Mouse (Mus musculus): ENCODE results near the gene Rraga. TPM values are rescaled to one million over a fixed set of nuclear protein-coding genes. Genes with fewer than 3 reads are reported as not detected.

Rraga gene
- 10 to 100 TPM; 63.7 to 65.3 TPM for total RNA-seq (2023)

DNA sequence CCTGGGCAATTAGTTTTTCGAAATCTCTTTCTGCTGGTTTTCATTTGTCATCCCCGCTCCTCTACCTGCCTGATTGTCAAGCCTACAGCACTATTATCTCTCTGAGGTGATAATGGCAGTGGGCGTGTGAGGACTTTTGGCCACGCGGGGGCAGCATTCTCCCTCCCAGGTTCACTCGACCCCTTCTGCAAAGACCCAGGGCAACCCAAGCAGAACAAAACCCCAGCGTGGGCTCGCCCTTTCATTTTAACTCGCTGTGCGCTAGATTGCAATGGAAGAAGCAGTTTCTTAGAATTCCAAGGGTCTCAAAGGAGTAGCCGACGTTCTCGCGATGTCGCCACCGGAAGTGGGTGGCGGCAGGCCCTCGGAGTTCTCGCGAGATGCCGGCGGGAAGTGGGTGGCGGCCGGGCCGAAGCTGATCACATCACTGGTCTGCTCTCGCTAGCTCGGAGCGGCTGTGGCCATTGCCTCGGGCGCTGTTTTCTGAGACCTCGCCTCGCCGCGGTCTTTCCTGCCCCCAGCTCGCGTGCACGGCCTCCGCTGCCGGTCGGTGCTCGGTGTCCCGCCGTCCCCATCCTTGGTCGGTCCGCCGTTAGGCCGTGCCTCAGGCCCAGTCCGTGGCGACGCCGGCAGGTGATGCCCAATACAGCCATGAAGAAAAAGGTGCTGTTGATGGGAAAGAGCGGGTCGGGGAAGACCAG is at the start of gene Rraga:
TSS of gene Rraga (plus strand) at position 386 of the 701 bp plus-strand sequence.

DNA sequence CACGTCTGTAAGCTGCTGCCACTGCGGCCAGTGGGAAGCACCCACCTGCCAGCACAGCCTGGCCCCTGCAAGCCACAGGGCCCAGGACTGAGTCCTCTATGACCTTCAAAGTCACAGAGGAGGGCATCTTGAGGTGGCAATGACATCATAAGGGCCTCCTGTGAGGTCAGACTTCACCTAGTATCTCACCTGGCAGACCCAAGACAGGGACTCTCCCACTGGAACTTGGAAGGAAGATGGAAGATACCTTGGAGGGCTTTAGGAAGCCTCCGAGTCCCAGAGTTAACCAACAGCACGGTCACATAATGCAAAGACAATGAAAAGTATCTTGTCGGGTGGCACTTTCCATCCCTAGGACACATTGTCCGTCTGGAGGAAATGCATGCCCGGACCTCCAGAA is 17.2 kb upstream of the Rraga start, which contains the start of gene Saxo1:
TSS of gene Saxo1 (minus strand) at position 101 of the 400 bp plus-strand sequence.

DNA sequence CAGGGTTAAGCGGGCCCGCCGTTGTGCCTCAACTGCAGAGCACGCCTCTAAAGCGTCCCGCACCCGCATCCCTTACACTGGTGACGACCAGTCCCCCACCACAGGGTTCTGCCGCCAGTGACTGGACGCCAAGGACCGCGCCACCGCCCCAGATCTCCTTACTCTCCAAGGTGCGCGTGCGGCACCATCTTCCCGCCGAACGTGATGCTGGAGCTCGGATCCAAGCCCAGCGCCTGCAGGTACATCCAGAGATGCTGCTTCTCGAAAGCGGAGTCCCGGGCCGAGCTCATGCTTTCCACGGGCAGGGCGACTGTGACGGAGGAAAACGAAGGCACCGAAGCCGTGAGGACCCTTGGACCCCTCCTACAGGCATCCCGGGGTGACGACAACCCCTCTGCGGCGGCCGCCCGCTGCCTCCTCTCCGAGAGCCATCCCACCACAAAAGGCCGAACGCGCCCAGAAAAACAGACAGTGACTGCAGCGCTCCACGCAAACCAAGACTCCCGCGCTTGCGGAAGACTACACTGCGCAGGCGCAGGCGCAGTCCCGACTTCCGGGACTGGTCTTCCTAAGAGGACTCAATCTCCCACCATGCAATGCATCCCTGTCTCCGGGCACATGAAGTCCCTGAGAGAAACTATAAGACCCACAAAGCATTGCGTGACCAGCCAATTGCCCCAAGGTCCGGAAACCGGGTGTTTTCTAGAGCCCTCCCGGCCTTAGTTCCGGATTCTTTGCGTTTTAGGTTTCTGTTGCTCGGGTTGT is 36.2 kb downstream of the Rraga start, which contains the start of gene Haus6:
TSS of gene Haus6 (minus strand) at position 532 of the 765 bp plus-strand sequence.

Other genes starting within 250 kb of the Rraga start
- not detected for gene Saxo1, start 17.3 kb upstream of the Rraga start, total RNA-seq (2023)
- 10 to 100 TPM in 1 of 2 experiments, 1 to 10 TPM in 1; 8.6 to 10.2 TPM for gene Haus6, start 36.4 kb downstream of the Rraga start, total RNA-seq (2023)
- gene Plin2, start 94.4 kb downstream of the Rraga start, total RNA-seq (2023): 100 to 1,000 TPM; 335 to 402 TPM
- gene Dennd4c, start 172.9 kb downstream of the Rraga start, total RNA-seq (2023): 10 to 100 TPM; 26.0 to 28.4 TPM